23 mouse cellular contexts compared by ENCODE assay signal in genomic region chr3:33658597-33658996, GRCm38 (mm10).
A peak's percentile ranks its signal among the peaks of the same experiment; 100 is the strongest.
DNase-seq lines count a peak whose midpoint lies in the region; ATAC-seq and TF ChIP-seq lines count a peak whose summit lies in the region.
"Had no signal": no experiment of that assay in that cellular context is flagged by ENCODE, and none has a peak within 500 bp of the region (broad histone marks: within the 10 kb centered on the region; RNA-seq: fewer than 3 reads in every experiment).

No protein-coding gene starts in this region.

- peak; percentile 31 for DNase-seq in left cerebral cortex, adult 11 months (ENCODE audit: low spot score)
- no peak for DNase-seq in left cerebral cortex, postnatal 4 days
- peak; percentile 6 to 9 for DNase-seq in frontal cortex, postnatal 14 days (ENCODE audit: low spot score in 2 of 2)
- peak; percentile 8 to 48 for DNase-seq in left cerebral cortex, postnatal 14 days (ENCODE audit: low spot score in 2 of 2)
- peak; percentile 10 to 68 for DNase-seq in right cerebral cortex, postnatal 36 days (ENCODE audit: low spot score in 2 of 2)
- DNase-seq: adrenal gland, adult 2 months; forebrain, postnatal 0 days; heart, postnatal 10 days; kidney, adult 8-10 months; kidney, postnatal 25 days; midbrain, embryonic 14.5 days; thymus, postnatal 36 days had no signal

- no peaks in the 10 kb centered on the region for H3K4me1 ChIP-seq in midbrain, embryonic 13.5 days (replicated peaks)
- no peaks in the 10 kb centered on the region for H3K4me1 ChIP-seq in intestine, postnatal 0 days (replicated peaks; ENCODE audit: control insufficient read depth, insufficient read depth, low read length)
- H3K4me1 ChIP-seq: embryonic facial prominence, embryonic 15.5 days; forebrain, embryonic 10.5 days; hindbrain, embryonic 12.5 days; limb, embryonic 15.5 days; liver, embryonic 15.5 days had no signal

- H3K27me3 ChIP-seq in midbrain, embryonic 13.5 days = no peaks in the 10 kb centered on the region
- no peaks in the 10 kb centered on the region for H3K27me3 ChIP-seq in intestine, postnatal 0 days (replicated peaks; ENCODE audit: control insufficient read depth, insufficient read depth, low read length)
- H3K27me3 ChIP-seq: embryonic facial prominence, embryonic 15.5 days; hindbrain, embryonic 12.5 days; limb, embryonic 15.5 days; liver, embryonic 15.5 days had no signal

- H3K27ac ChIP-seq in midbrain, embryonic 13.5 days = no peak overlapping the region
- no peak overlapping the region for H3K27ac ChIP-seq in intestine, postnatal 0 days (ENCODE audit: low read depth, low read length)
- H3K27ac ChIP-seq: embryonic facial prominence, embryonic 15.5 days; forebrain, embryonic 10.5 days; hindbrain, embryonic 12.5 days; limb, embryonic 15.5 days; liver, embryonic 15.5 days had no signal

- TF ChIP-seq CTCF in intestine, postnatal 0 days (IDR thresholded peaks at IDR 0.05; ENCODE audit: low read depth) = no peak

- 87% methylated on average over 5 of the region's 5 CpGs for WGBS in midbrain, embryonic 13.5 days
- WGBS in intestine, postnatal 0 days = 82% methylated on average over 5 of the region's 5 CpGs

- no peak for ATAC-seq in midbrain, embryonic 13.5 days
- no peak for ATAC-seq in monocyte, adult 5-6 weeks (replicated peaks; ENCODE audit: insufficient number of reproducible peaks, low FRiP score, low TSS enrichment, poor library complexity, severe bottlenecking)
- ATAC-seq in intestine, postnatal 0 days = no peak
- ATAC-seq: forebrain, postnatal 0 days; inflammation-experienced regulatory T-cells, adult 6 months had no signal

- intact Hi-C loops in left cerebral cortex, postnatal 4 days (cut with DNase I) = no loop called here
- intact Hi-C loops in left cerebral cortex, postnatal 14 days (cut with DNase I) = no loop called here

- H3K4me3 ChIP-seq in midbrain, embryonic 13.5 days (replicated peaks) = no peak overlapping the region
- no peak overlapping the region for H3K4me3 ChIP-seq in intestine, postnatal 0 days (ENCODE audit: low read depth, low read length)
- H3K4me3 ChIP-seq: embryonic facial prominence, embryonic 15.5 days; forebrain, embryonic 10.5 days; hindbrain, embryonic 12.5 days; limb, embryonic 15.5 days; liver, embryonic 15.5 days; myocyte had no signal

- H3K36me3 ChIP-seq in midbrain, embryonic 13.5 days = no peaks in the 10 kb centered on the region
- H3K36me3 ChIP-seq in intestine, postnatal 0 days (ENCODE audit: control insufficient read depth, insufficient read depth) = no peaks in the 10 kb centered on the region
- H3K36me3 ChIP-seq: embryonic facial prominence, embryonic 15.5 days; forebrain, embryonic 10.5 days; hindbrain, embryonic 12.5 days; limb, embryonic 15.5 days; liver, embryonic 15.5 days had no signal

- no peaks in the 10 kb centered on the region for H3K9me3 ChIP-seq in midbrain, embryonic 13.5 days
- no peaks in the 10 kb centered on the region for H3K9me3 ChIP-seq in intestine, postnatal 0 days (ENCODE audit: control insufficient read depth)
- H3K9me3 ChIP-seq: embryonic facial prominence, embryonic 15.5 days; forebrain, embryonic 10.5 days; hindbrain, embryonic 12.5 days; limb, embryonic 15.5 days; liver, embryonic 15.5 days had no signal

- no peak overlapping the region for H3K4me2 ChIP-seq in midbrain, embryonic 13.5 days (replicated peaks)
- H3K4me2 ChIP-seq in intestine, postnatal 0 days (replicated peaks; ENCODE audit: low read depth) = no peak overlapping the region
- H3K4me2 ChIP-seq: embryonic facial prominence, embryonic 15.5 days; heart, embryonic 11.5 days; hindbrain, embryonic 12.5 days; limb, embryonic 15.5 days; liver, embryonic 15.5 days had no signal

- H3K9ac ChIP-seq in midbrain, embryonic 13.5 days (replicated peaks) = no peak overlapping the region
- H3K9ac ChIP-seq in intestine, postnatal 0 days (ENCODE audit: low read depth, low read length) = no peak overlapping the region
- H3K9ac ChIP-seq: embryonic facial prominence, embryonic 15.5 days; forebrain, postnatal 0 days; hindbrain, embryonic 12.5 days; limb, embryonic 15.5 days; liver, embryonic 15.5 days had no signal
